Mouse (Mus musculus): ENCODE measurements at regions not wholly inside any gene's neighbourhood (a gene's known extent, or its start where the extent isn't known, plus 50 kb on each side); places are given as distances from the start of the nearest gene placed in this dataset.

DNA sequence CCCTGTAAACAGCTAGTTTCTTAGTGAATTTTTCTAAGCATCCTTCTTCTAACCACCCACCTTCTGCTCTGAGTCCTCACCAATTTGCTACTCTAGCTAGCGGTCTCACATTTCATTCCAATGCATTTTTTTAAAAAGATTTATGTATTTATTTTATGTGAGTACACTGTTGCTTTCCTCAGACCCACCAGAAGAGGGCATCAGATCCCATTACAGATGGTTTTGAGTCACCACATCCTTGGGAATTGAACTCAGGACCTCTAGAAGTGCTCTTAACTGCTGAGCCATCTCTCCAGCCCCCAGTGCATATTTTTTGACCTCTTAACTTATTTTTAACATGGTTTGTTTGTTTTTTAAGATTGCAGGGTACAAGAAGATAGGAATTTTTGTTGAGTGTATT lies 611.7 kb downstream of the Dach1 start:
- TF ChIP-seq CTCF (IDR thresholded peaks at IDR 0.05; ENCODE audit: low read depth, low read length) (no peak), EP300 (IDR thresholded peaks at IDR 0.05; ENCODE audit: insufficient read depth, low read depth, low read length) (no peak), POLR2A (IDR thresholded peaks at IDR 0.05; ENCODE audit: insufficient read depth, low read length) (no peak)
